10 mouse cellular contexts compared by ENCODE assay signal in genomic region chr7:16244067-16244466, GRCm38 (mm10). TPM values are rescaled to one million over a fixed set of nuclear protein-coding genes. Genes with fewer than 3 reads are reported as not detected.
DNase-seq lines count a peak whose midpoint lies in the region; ATAC-seq and TF ChIP-seq lines count a peak whose summit lies in the region.
"Had no signal": no experiment of that assay in that cellular context is flagged by ENCODE, and none has a peak within 500 bp of the region (broad histone marks: within the 10 kb centered on the region; RNA-seq: fewer than 3 reads in every experiment).

Gene C5ar2 (minus strand): TSS chr7:16244154.

- ATAC-seq in embryonic facial prominence, embryonic 14.5 days (ENCODE audit: low read depth): no peak

- intact Hi-C loops in left cerebral cortex, adult 2 months (cut with DNase I): loop anchor here (10.0 kb wide), 1 partner anchor 159 kb away; no protein-coding TSS in a partner anchor

- no peak within 1 kb of the TSS for H3K4me3 ChIP-seq in embryonic facial prominence, embryonic 14.5 days (ENCODE audit: low read depth, low read length)
- no peak within 1 kb of the TSS for H3K4me3 ChIP-seq in embryonic facial prominence, embryonic 10.5 days
- no peak within 1 kb of the TSS for H3K4me3 ChIP-seq in left cerebral cortex, adult 2 months
- H3K4me3 ChIP-seq in lung, adult 2 months (replicated peaks; ENCODE audit: extremely low read depth, low read depth, low read length): no peak within 1 kb of the TSS
- H3K4me3 ChIP-seq: neural tube, embryonic 13.5 days had no signal

- no peaks in the 10 kb centered on the region for H3K27me3 ChIP-seq in embryonic facial prominence, embryonic 14.5 days (replicated peaks; ENCODE audit: control insufficient read depth, insufficient read depth, low read length)
- H3K27me3 ChIP-seq in embryonic facial prominence, embryonic 10.5 days (replicated peaks; ENCODE audit: low read depth, poor library complexity, severe bottlenecking): no peaks in the 10 kb centered on the region
- no peaks in the 10 kb centered on the region for H3K27me3 ChIP-seq in splenic B cell, adult 2 months (ENCODE audit: control insufficient read depth, insufficient read depth, low read length, poor library complexity, severe bottlenecking)
- H3K27me3 ChIP-seq: neural tube, embryonic 13.5 days had no signal

- no peaks in the 10 kb centered on the region for H3K4me1 ChIP-seq in embryonic facial prominence, embryonic 14.5 days (ENCODE audit: control insufficient read depth, insufficient read depth, low read length)
- peaks cover 3% of the 10 kb centered on the region; the same call in 1 of the 2 replicates for H3K4me1 ChIP-seq in embryonic facial prominence, embryonic 10.5 days
- H3K4me1 ChIP-seq in lung, adult 2 months (ENCODE audit: control insufficient read depth, insufficient read depth, low read length): peaks cover 3% of the 10 kb centered on the region; the same call in 1 of the 2 replicates
- H3K4me1 ChIP-seq: neural tube, embryonic 13.5 days had no signal

- 68% methylated on average over 5 of the region's 5 CpGs for WGBS in embryonic facial prominence, embryonic 14.5 days
- 69% methylated on average over 5 of the region's 5 CpGs for WGBS in embryonic facial prominence, embryonic 10.5 days
- 30% methylated on average over 5 of the region's 5 CpGs for WGBS in lung, adult 2 months

- no peaks in the 10 kb centered on the region for H3K36me3 ChIP-seq in embryonic facial prominence, embryonic 14.5 days (ENCODE audit: control insufficient read depth, insufficient read depth, low read length)
- H3K36me3 ChIP-seq in embryonic facial prominence, embryonic 10.5 days (replicated peaks): no peaks in the 10 kb centered on the region
- H3K36me3 ChIP-seq in splenic B cell, adult 2 months (ENCODE audit: control insufficient read depth, insufficient read depth, low read length, poor library complexity, severe bottlenecking): no peaks in the 10 kb centered on the region
- H3K36me3 ChIP-seq: neural tube, embryonic 13.5 days had no signal

- H3K27ac ChIP-seq in embryonic facial prominence, embryonic 14.5 days (replicated peaks; ENCODE audit: low read depth, low read length): no peak within 1 kb of the TSS
- H3K27ac ChIP-seq in embryonic facial prominence, embryonic 10.5 days (replicated peaks): no peak within 1 kb of the TSS
- peak within 1 kb of the TSS; percentile 32; the same call in 1 of the 2 replicates for H3K27ac ChIP-seq in left cerebral cortex, adult 2 months
- H3K27ac ChIP-seq: neural tube, embryonic 13.5 days had no signal

- H3K9ac ChIP-seq in embryonic facial prominence, embryonic 14.5 days (ENCODE audit: low read depth, low read length): no peak within 1 kb of the TSS
- H3K9ac ChIP-seq: neural tube, embryonic 13.5 days had no signal

- peak; percentile 7 for DNase-seq in embryonic facial prominence, embryonic 14.5 days (ENCODE audit: low spot score)
- DNase-seq in embryonic facial prominence, embryonic 10.5 days (ENCODE audit: low spot score): no peak
- no peak for DNase-seq in left cerebral cortex, adult 2 months (ENCODE audit: extremely low spot score in 1 of 2, low spot score in 2 of 2)
- DNase-seq in left cerebral cortex, adult 8-10 months (ENCODE audit: low spot score in 2 of 2): no peak
- no peak for DNase-seq in lung, adult 2 months
- DNase-seq in splenic B cell, adult 2 months (ENCODE audit: low read depth, low spot score): peak; percentile 27
- DNase-seq in cerebellum, postnatal 25 days: no peak
- DNase-seq in adipocyte (ENCODE audit: low spot score): no peak

- TF ChIP-seq POLR2A in lung, adult 2 months (IDR thresholded peaks at IDR 0.05; ENCODE audit: borderline replicate concordance, extremely low read depth, low read depth, low read length): 0 out of 2 replicates have a peak, but pooled peaks have one; percentile 14

- H3K9me3 ChIP-seq in embryonic facial prominence, embryonic 14.5 days (ENCODE audit: control insufficient read depth, low read length): no peaks in the 10 kb centered on the region
- H3K9me3 ChIP-seq in embryonic facial prominence, embryonic 10.5 days: no peaks in the 10 kb centered on the region
- H3K9me3 ChIP-seq: neural tube, embryonic 13.5 days had no signal

- H3K4me2 ChIP-seq in embryonic facial prominence, embryonic 14.5 days (ENCODE audit: low read depth, low read length): no peak within 1 kb of the TSS
- H3K4me2 ChIP-seq: neural tube, embryonic 13.5 days had no signal

- TF ChIP-seq CTCF in left cerebral cortex, adult 2 months (IDR thresholded peaks at IDR 0.05): no peak
- TF ChIP-seq CTCF in lung, adult 2 months (IDR thresholded peaks at IDR 0.05; ENCODE audit: insufficient read depth, low read length): no peak

RNA-seq across cellular contexts. Expression of gene C5ar2, which starts in this region (rescaled TPM):
- polyA plus RNA-seq in embryonic facial prominence, embryonic 14.5 days (2014; fragmentation: Nextera tagmentation; extraction: Ambion mirVana): 0.09 TPM in 1 of 2 replicates, not detected in the other
- 0.05 and 0.09 TPM in 2 replicates for polyA plus RNA-seq in embryonic facial prominence, embryonic 10.5 days (2016; fragmentation: Nextera tagmentation; extraction: Ambion mirVana)
- under 1 TPM; 0.42 to 0.54 TPM for total RNA-seq in left cerebral cortex, adult 2 months (2021)
- under 1 TPM; 0.30 to 0.67 (median 0.58) TPM for total RNA-seq in left cerebral cortex, adult 8-10 months (2022)
- 2.3 and 3.2 TPM in 2 replicates for polyA plus RNA-seq in lung, adult 2 months (2012; rRNA removed)
- polyA plus RNA-seq: embryonic facial prominence, embryonic 11.5 days had no signal

Comparison
In these comparisons a context has a peak if more than half of its experiments do, and no peak if none do; other contexts are left out.
1. Peak in DNase-seq in embryonic facial prominence, embryonic 14.5 days; RNA of the gene not detected or under 1 TPM.